Comparison of ENCODE assay signal across 11 mouse cellular contexts in the genomic region with DNA sequence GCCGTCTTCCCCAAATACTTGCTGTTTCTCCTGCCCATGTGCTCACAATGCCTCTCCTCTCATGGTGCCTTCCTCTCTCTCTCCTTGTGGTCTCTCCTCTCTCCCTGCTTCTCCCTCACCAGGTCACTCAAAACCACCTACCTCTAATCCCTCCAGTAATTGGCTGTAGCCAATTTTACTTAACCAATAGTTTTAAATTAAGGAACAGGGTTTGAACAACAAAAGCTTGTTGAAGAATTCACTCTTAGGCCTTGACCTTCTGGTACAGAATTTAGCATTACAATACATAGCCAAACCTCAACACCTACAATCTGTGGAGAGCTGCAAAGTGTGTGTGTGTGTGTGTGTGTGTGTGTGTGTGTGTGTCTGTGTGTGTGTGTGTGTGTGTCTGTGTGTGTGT.
"Had no signal": no experiment of that assay in that cellular context is flagged by ENCODE, and none has a peak within 500 bp of the region (broad histone marks: within the 10 kb centered on the region; RNA-seq: fewer than 3 reads in every experiment).

No protein-coding gene starts in this region.

- H3K36me3 ChIP-seq: kidney, embryonic 15.5 days; liver, embryonic 13.5 days had no signal

- H3K27ac ChIP-seq: kidney, embryonic 15.5 days; liver, embryonic 13.5 days had no signal

- H3K4me3 ChIP-seq: kidney, embryonic 15.5 days; liver, embryonic 13.5 days had no signal

- DNase-seq: kidney, adult 8-10 months; kidney, postnatal 10 days; kidney, postnatal 36 days; liver, embryonic 13.5 days; lung, adult 2 months; lung, postnatal 14 days; lung, postnatal 4 days; midbrain, embryonic 14.5 days; thymus, adult 18-20 months; thymus, postnatal 36 days had no signal

- H3K4me1 ChIP-seq: kidney, embryonic 15.5 days; liver, embryonic 13.5 days had no signal

- H3K9ac ChIP-seq: kidney, embryonic 15.5 days; liver, embryonic 13.5 days had no signal

- H3K9me3 ChIP-seq: kidney, embryonic 15.5 days; liver, embryonic 13.5 days had no signal

- H3K27me3 ChIP-seq: kidney, embryonic 15.5 days; liver, embryonic 13.5 days had no signal
